Mouse (Mus musculus) layer of hippocampus, postnatal 10 days (tissue): Measurements from ENCODE around the gene Armh1. TPM values are rescaled to one million over a fixed set of nuclear protein-coding genes. Genes with fewer than 3 reads are reported as not detected.
"Not testable (repeated sequence)": the region's sequence is repeated elsewhere in the genome, so short reads cannot be mapped to it uniquely, and the experiment has no call there.

Experiments used
- DNase-seq, 2 experiments: peaks; one replicate each; pipeline ENCODE4 v3.0.0; 2021; ENCODE audit warnings: low spot score in 2 of 2
- total RNA-seq, 2 experiments: library from RNA; stranded (reverse); gene quantifications; 2 replicates each; pipeline ENCODE4 v1.2.3; 2021

Gene Armh1
- total RNA-seq, 2 experiments from 2014 or later = 2.3 to 3.7 TPM

DNA sequence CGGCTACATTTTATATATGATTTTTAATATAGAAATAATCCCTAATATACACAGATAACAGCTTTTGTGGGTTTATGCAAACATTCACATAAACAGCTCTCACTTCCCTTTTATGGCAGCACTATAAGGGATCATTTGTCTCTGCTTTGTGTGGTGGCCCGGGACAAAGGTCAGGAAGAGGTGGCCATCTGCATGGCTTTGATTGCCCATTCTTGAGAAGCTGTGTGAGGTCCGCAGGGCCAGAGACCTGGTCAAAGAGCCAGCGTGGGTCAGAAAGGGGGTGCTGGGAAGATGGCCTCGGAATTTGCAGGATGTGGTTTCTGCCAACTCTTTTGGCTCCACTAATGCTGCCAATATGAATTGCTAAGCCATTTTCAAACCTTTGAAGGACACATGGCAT lies 28.9 kb downstream of the Armh1 start:
- DNase-seq = no peak

DNA sequence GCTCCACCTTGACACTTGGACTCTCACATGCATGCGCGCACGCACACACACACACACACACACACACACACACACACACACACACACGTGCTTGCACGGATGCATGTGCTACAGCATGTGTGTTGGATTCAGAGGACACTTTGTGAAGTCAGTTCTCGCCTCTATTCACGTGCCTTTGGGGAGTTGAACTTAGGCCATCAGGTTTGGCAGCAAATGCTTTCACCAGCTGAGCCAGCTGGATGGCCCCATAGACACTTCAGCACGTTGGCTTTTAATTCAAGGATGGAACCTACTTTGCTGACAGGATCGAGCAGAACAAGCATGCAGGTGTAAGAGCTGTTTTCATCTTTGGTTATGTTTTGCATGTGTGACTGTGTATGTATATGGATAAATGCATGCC lies 30.1 kb downstream of the Armh1 start:
- no peak for DNase-seq

DNA sequence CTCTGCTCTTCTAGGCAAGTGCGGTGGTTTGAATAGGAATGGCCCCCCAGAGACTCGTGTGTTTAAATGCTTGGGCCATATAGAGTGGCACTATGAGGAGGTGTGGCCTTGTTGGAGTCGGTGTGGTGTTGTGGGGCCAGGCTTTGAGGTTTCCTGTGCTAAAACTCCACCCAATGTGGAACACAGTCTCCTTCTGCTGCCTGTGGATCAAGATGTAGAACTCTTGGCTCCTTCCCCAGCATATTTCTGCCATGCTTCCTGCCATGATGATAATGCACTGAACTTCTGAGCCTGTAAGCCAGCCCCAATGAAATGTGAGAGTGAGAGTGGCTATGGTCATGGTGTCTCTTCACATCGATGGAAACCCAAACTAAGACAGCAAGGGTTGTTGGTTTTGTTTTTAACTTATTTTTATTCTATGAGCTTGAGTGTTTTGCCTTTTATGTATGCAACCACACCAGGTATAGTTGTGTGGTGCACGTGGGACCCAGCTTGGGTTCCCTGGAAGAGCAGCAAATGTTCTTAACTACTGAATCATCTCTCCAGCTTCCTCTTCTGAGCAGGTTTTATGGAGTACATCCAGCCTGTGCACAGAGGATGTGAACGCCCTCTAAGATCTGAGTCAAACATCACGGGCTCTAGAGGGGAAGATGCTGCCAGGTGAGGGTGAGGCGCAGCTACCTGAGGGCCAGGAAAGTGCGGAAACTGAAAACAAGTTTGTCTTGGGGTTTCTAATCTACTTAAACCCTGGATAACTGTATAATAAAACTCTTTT lies 31.0 kb downstream of the Armh1 start:
- no peak for DNase-seq

DNA sequence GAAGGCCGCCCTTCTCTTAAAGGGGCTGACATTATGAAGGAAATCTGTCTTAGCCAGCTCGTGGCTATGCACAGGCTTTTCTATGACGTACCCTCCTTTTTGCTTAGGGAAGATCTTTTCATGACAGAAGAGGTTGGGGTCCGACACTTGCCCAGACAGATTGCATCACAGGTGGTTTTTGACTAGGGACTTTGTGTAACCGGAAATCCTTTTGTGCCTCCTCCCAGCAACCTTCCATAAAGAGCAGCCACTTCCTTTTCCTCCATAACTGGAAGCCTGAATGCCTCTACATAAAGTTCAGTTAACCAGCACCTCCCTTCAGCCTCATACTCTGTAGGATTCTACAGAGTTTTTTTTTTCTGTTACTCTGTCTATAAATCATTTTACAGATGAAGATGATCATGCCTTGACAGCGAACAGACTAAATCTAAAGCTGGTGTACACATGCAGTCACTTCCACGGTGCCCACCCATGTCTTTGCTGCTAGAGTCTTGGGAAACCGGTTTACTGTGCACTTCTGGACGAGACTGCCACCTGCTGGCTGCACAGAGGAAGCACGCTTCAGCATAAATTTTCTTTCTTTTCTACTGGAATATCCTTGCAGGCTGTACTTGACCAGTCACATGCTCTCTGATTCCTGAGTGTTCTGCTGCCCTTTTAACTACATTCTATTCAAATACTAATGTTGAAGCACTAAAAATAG lies 33.3 kb downstream of the Armh1 start:
- peak; percentile 51 to 66 for DNase-seq

DNA sequence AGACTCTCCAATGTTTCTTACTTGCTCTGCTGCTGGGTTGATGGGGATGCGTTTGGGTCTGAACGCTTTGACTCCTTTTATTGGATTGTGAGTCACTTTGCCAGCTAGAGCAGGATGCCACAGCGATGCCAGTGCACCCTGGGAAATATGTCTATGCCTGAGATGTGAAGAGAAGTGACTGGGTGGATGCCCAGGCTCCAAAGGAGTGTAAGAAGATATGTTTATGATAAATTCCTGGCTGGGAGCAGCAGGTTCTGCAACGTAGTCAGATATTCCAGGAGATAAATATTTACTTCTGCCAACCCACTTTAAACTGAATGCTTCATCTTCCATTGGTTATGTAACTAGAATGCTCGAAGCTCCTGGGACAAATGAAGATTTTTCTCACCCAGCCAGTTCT lies 34.9 kb downstream of the Armh1 start:
- no peak for DNase-seq

DNA sequence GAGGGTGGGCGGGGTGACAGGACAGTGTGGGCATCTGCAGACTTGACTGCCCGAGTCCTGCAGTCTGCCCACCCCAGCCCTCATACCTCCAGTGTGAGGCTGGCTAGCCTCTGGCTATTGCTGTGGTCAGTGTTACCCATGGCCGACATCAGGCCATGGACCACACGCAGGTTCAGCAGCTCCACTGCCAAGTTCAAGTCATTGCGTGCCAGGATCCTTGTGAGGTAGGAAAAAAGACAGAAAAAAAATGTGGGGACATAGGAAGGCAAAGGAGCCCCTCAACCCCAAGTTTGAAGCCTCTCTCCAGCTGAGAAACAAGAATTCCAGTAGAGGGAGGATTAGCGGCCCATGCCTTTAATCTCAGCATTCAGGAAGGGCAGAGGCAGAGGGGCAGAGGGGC lies 37.7 kb downstream of the Armh1 start:
- no peak for DNase-seq

DNA sequence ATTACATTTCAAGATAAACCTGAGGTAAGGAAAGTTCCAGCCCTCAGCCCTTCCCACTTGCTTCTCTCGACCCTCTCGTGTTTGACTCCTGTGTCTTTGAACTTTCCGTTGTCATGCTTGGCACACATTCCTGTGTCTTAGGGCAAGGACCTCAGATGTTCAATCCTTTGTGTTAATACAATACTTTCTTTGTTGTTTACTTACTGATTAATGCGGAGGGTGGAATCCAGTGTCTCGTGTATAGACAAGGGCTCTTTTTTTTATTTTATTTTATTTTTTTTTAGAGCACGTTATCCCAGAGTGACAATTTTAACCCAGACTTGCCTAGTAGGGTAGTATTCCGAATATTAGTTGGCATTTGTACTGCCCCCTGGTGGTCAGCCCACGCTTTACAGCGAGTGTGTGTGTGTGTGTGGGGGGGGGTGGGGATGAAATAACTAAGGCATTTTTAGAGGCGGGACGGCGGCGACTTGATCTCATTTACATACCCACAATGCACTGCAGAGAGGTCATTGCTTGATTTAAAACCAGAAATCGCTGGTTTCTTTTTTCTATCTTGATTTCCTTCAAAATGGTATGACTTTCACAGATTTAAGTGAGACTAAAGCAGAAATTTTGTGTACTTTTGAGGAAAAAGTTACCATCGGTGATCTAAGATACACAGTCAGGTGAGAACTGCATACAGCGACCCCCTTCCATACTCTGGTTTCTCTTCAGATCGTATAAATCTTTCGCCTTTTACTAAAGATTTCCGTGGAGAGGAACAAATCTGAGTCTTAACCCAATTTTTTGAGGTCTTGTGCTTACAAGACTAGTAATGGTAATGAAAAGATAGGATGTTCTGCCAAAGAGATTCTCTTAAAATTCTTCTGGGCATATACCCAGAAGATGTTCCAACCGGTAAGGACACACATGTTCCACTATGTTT lies 41.5 kb downstream of the Armh1 start:
- DNase-seq = peak; percentile 76 to 77

DNA sequence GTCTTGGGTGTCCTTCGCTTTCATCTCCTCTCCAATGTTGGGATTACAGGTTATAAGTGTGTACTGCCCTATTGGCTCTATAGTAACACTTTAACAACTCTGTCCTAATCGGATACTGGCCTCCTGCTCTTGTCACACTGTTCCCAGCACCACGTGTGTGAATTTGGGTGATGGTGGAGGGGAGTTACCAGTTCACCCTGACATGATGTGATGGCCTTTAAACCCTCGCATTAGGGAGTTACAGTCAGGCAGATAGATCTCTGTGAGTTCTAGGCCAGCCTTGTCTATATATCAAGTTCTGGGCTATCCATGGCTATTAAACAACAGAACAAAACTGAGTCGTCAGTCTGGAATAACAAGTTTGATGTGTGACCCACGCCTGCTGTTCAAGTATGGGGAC lies 42.3 kb downstream of the Armh1 start:
- no peak for DNase-seq

DNA sequence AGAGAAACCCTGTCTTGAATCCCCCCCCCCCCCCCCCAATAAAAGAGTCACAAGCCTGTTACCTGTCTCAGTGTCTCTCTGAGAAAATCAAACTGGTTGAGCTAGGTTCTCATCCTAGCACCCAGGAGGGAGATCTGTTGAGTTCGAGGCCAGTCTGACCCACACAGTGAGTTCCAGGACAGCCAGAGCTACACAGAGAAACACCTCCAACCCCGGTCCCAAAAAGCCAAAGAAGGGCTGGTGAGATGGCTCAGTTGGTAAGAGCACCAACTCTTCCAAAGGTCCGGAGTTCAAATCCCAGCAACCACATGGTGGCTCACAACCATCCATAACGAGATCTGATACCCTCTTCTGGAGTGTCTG lies 49.0 kb downstream of the Armh1 start:
- DNase-seq = no peak

DNA sequence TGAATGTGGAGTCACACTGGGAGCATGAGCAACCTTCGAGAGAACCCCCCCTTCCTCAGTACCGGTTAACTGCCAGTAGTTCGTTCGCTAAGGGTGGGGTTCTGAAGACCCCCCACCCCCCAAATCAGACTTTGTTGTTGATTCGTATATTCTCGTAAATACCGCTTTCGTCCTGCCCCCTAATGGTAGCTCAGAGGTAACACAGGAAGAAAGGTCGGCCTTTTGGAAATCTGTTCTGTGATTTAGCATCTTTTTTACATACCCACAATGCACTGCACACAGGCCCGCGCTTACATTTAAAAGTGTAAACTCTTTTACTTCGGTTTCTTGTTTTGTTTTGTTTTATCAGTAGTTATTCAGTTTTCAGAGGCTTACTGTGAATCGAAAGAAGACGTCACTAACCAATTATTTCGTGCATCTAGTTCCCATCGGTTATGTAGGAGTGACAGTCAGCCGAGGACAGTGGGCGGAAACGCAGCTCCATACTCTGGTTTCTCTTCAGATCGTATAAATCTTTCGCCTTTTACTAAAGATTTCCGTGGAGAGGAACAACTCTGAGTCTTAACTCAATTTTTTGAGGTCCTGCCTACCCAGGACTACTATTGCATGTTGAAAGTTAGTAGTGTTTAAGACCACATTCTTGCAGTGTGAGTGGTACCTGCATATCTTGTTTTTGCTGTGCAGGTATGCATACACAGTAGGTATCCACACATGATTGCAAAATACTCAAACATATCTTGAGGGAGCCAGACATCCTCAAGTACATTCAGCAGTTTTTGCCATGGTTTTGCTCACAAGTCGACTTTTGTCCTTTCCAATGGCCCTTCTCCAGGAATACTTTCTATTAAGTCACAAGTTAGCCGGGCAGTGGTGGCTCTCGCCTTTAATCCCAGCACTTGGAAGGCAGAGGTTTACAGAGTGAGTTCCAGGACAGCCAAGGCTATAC lies 49.6 kb downstream of the Armh1 start:
- DNase-seq = peak; percentile 42 to 55

DNA sequence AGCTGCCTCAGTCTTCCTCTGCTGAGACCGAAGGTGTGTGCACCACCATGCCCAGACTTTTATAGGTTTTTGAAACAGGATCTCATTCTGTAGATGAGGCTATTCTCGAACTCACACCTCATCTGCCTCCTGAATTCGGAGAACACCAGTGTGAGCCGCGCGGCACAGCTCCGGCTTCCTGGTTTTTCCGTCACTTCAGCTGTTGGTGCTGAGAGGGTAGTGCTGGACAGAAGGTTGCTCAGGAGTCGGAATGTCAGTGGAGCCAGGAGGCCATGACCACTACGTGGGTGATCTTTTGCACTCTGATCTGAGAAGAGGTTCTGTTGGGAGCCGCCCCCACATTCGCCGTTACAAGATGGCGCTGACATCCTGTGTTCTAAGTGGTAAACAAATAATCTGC lies 60.1 kb downstream of the Armh1 start:
- DNase-seq = no peak

DNA sequence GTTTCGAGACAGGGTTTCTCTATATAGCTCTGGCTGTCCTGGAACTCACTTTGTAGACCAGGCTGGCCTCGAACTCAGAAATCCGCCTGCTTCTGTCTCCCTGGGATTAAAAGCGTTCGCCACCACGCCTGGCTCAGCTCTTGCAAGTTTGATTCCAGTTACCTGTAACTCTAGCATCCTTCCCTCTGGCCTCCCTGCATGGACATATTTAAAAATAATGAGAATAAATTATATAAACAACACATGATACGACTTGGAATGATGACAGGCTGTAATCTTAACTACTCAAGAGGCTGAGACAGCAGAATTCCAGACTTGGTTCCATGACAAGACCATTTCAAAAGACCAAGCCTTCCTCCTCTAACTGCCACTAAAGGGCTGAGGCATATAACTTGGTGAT lies 61.3 kb downstream of the Armh1 start:
- DNase-seq = no peak

DNA sequence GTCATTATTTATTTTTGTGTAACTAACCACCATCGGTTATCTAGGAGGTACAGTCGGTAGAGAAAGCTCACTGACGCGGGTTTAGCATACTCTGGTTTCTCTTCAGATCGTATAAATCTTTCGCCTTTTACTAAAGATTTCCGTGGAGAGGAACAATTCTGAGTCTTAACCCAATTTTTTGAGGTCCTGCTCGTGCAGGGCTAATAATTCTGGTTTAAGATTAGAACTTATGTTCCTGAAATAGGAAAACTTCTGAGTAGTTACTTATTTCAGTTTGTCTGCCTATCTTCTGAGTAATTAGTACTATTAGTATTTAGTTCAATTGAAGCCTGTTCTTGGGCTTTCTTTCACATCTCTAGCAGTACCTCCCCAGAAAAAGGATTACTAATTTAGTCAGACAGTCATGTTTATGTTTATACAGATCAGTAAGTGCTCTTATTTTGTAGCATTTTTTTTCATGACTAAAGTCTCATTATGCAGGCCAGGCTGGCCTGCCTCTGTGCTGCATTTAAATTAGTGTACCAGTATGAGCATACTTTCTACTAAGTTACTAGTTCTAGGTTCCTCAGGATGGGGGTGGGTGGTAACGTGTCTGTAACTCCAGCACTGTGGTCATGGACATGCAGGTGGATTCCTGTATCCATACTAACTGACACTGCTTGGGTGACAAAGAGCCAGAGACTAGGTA lies 61.9 kb downstream of the Armh1 start:
- DNase-seq = peak; percentile 27 to 36

DNA sequence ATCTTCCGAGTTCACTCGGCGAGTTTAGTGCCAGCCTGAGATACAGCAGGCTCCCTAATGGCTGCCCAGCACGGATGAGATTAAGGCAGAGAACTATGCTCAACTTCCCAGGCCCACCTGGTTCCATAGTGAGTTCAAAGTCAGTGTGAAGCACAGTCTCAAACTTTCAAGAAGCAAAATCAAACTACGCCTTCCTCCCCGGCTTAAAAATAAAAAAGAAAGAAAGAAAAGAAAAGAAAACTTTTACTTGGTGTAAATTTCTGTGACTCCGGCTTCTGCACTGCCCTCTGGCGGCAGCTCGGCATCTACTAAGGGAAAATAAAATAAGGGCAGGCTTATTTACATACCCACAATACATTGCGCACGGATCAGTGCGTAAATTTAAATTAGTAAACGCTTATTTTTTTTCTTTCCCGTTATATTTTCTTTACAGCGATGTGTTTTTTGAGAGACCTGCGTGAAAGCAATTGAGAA lies 62.5 kb downstream of the Armh1 start:
- peak; percentile 83 to 88 for DNase-seq

DNA sequence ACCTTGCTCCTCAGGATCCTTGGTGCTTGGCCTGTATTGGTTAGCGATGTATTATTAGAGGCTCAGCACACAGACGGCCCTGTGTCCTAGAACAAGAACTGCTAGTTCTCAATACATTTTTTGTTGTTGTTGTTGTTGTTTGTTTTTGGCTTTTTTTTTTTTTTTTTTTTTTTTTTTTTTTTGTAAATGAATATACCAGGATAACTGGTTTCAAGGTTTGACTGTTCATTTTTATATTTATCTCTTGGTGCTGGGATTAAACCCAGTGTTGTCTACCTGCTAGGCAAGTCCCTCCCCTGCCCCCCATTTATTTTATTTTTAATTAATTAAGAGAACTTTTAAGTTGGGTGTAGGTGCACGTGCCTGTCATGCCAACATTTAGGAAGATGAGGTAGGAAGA lies 63.0 kb downstream of the Armh1 start:
- DNase-seq = no peak

DNA sequence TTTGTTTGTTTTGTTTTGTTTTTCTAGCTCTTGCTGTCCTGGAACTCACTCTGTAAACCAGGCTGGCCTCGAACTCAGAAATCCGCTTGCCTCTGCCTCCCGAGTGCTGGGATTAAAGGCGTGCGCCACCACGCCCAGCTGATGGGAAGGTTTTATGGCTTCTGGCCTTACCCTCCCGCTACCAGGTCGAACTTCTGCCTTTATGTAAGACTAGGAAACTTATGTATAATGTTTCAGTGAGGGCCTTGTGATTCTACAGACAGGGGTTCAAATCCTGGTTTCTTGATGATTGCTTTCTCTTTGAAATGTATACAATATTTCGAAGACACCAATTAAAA lies 69.2 kb downstream of the Armh1 start:
- not testable (repeated sequence) for DNase-seq

DNA sequence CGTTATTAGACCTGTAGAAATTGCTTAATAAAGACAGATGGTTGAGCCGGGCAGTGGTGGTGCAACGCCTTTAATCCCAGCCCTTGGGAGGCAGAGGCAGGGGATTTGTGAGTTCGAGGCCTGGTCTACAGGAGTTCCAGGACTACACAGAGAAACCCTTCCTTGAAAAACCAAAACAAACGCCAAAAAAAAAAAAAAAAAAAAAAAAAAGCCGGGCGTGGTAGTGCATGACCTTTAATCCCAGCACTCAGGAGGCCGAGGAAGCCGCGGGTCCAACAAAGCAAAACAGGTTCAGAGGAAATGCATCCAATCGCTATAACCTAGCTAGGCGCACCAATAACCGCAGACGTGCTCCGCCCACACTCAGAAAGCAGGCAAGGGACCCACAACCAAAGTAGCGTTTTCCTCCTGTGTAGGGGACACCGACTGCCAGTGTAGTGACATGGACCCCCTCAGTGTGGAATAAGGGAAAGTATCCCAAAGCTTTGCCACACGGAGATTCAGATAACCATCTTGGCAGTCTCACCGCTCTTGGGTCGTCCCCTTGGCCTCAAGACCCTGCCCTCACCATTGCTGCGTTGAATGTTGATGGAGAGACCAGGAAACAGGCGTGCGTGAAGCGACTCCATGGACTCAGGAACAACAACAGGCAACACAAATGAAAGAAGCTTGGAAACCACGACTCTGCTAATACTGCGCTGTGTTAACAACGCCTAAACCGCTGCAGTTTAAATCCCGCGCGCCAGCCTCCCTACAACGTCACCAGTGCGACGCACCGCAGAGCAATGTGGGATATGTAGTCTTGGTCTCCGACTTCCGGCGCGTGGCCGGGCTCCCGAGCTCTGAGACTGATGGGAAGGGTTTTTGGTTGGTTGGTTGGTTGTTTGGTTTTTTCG lies 69.8 kb downstream of the Armh1 start, which contains the start of gene Kif2c:
Gene Kif2c (minus strand): TSS at position 777 of the 896 bp plus-strand sequence.
- peak; percentile 94 for DNase-seq

DNA sequence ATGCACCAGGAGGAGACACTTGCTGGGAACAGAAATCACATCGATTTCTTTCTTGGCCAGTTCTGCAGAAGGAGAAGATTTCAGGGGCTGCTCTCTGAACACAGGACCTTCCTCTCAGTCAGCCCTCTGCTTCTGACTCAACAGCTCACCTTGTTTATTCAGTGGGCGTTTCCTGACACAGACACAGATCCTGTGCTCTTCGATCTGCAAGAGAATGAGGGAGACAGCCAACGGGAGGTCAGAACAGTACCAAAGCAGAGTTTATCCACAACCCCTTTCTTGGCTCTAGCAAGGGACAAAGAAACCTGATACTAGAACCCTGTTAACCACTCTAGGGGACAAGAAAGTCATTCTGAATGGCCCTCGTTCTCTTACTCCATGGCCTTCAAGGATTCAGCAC lies 82.0 kb downstream of the Armh1 start:
- DNase-seq = no peak
